Mouse (Mus musculus) hindbrain, embryonic 14.5 days (tissue): ENCODE data around the gene Zfp13. TPM values are rescaled to one million over a fixed set of nuclear protein-coding genes. Genes with fewer than 3 reads are reported as not detected.

Experiments
- ATAC-seq: fragments of 200-750 bp; cut with Nextera tagmentation; 2 replicates; pipeline ENCODE4 v1.8.0; 2017; ENCODE audit warnings: moderate number of reproducible peaks, mild to moderate bottlenecking, moderate TSS enrichment, moderate library complexity; ENCODE audit not compliant: low FRiP score
- DNase-seq: peaks from one replicate; pipeline ENCODE4 v3.0.0-alpha.2; 2015; ENCODE audit warnings: low spot score
- H3K27ac ChIP-seq: fragments of 300-500 bp; sonication (generic); 2 replicates; pipeline ENCODE4 v1.5.1; 2014; ENCODE audit warnings: mild to moderate bottlenecking, moderate library complexity
- H3K27me3 ChIP-seq: fragments of 300-500 bp; sonication (generic); 2 replicates; pipeline ENCODE4 v1.6.1; 2014; ENCODE audit warnings: mild to moderate bottlenecking, low read length, mixed read lengths; ENCODE audit not compliant: control insufficient read depth, insufficient read depth
- H3K36me3 ChIP-seq: fragments of 300-500 bp; sonication (generic); replicated peaks from 2 replicates; pipeline ENCODE4 v1.6.1; 2014; ENCODE audit not compliant: control insufficient read depth, insufficient read depth
- H3K4me1 ChIP-seq: fragments of 300-500 bp; sonication (generic); replicated peaks from 2 replicates; pipeline ENCODE4 v1.6.1; 2014; ENCODE audit warnings: antibody characterized with exemption, low read length, mixed read lengths; ENCODE audit not compliant: control insufficient read depth, insufficient read depth
- H3K4me2 ChIP-seq: fragments of 300-500 bp; sonication (generic); replicated peaks from 2 replicates; pipeline ENCODE4 v1.6.1; 2014; ENCODE audit warnings: mild to moderate bottlenecking, moderate library complexity
- H3K4me3 ChIP-seq: fragments of 300-500 bp; sonication (generic); replicated peaks from 2 replicates; pipeline ENCODE4 v1.5.1; 2014; ENCODE audit warnings: mild to moderate bottlenecking, low read length
- H3K9ac ChIP-seq: fragments of 300-500 bp; sonication (generic); 2 replicates; pipeline ENCODE4 v1.6.1; 2014
- H3K9me3 ChIP-seq: fragments of 300-500 bp; sonication (generic); 2 replicates; pipeline ENCODE4 v1.6.1; 2016; ENCODE audit warnings: low read length; ENCODE audit not compliant: control insufficient read depth
- WGBS: fragments of 180-500 bp; shearing (Covaris S2); extraction: QIAGEN DNeasy Blood & Tissue Kit; methylation state at CpG from one replicate; pipeline ENCODE4 v1.1.7; 2014; 5-methylcytosine and 5-hydroxymethylcytosine counted together
- polyA plus RNA-seq: library from polyadenylated mRNA; unstranded; fragments of >200 nt; fragmentation: Nextera tagmentation; extraction: Ambion mirVana; gene quantifications from 2 replicates; pipeline ENCODE4 v1.2.1, GENCODE M21; 2014

Gene Zfp13
- polyA plus RNA-seq, 1 experiment from 2014 or later, result 20.3 TPM

DNA sequence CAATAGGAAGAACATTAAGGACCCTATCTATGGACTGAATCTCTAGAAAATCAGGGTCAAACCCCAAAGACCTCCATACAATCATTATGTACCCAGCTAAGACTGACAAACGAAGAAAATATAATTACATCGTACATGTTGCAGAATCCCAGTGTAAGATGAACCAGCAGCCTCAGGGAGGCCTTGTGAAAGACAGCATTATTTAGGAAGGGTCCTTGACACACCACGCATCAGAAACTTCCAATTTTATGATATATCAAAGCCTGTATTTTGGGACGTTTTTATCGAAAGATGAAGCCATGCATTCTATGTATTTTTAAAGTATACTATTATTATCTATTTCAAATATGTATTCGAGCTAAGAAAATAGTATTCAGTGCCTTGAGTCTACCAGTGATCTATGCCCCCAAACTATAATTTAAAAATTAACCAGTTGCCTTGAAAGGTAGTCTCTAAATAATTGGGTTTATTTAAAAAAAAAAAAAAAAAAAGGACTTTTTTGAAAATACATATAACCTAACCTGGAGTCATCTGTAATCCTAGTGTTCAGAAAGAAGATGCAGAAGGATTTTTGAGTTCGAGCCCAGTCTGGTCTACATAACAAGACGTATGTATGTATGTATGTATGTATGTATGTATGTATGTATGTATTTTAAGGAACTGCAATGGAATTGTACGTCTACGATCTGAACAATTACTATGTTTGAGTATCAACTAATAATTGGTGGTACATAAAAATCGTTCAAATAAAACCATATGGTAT lies 51.4 kb downstream of the Zfp13 start:
- no peak for DNase-seq
- WGBS, result 54% methylated on average over 11 of the region's 11 CpGs
- Histone ChIP-seq H3K4me3 (peak overlapping the region; percentile 60), H3K9me3 (no peaks in the 10 kb centered on the region), H3K36me3 (no peaks in the 10 kb centered on the region), H3K27ac (no peak overlapping the region), H3K4me2 (peak overlapping the region; percentile 78), H3K9ac (no peak overlapping the region), H3K27me3 (no peaks in the 10 kb centered on the region; the same call in 1 of the 2 replicates), H3K4me1 (peaks cover 5% of the 10 kb centered on the region; the same call in 1 of the 2 replicates)
- no peak for ATAC-seq

DNA sequence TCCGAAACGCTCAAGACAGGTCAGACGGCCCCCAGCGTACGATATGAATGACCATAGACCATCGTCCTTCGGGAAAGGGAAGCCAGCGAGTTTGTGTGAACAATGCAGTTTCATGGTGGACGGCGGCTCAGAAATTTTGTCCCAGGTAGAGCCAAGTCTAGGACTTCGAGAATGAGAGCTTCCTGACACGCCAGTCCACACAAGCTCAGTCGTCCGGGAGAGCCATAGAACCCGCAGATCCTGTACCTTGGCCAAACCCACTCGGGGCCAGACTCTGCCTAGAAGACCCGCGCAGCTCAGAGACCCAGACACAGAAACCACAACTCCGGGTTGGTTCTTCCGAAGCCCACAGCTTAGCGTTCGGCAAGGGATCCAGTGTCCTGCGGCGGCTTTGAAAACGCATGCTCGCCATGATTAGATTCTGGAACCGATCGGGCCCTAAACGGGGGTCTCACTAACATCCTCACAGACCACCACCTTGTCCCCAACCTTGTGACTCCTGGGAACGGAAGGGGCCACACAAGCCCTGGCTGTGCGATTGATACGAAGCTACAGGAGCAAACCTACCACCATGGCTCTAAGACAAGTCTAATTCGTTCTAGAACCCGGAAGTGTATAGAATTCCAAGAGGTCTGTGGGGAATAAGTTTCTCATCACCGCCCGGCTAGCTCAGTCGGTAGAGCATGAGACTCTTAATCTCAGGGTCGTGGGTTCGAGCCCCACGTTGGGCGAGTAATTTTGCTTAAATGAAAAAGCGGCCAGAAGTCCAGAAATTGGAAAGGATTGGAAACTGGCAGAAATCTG lies 52.4 kb downstream of the Zfp13 start:
- Histone ChIP-seq H3K4me2 (peak overlapping the region; percentile 56), H3K9me3 (no peaks in the 10 kb centered on the region), H3K4me1 (peaks cover 5% of the 10 kb centered on the region; the same call in 1 of the 2 replicates), H3K9ac (peak overlapping the region; percentile 68), H3K27me3 (peaks cover under 1% of the 10 kb centered on the region; the same call in 1 of the 2 replicates), H3K36me3 (no peaks in the 10 kb centered on the region), H3K27ac (0 out of 2 replicates have a peak overlapping the region, but pooled peaks have one; percentile 58), H3K4me3 (peak overlapping the region; percentile 60)
- WGBS, result under 1% methylated on average over 42 of the region's 42 CpGs
- DNase-seq (peak; percentile 96), ATAC-seq (peak; percentile 31)

DNA sequence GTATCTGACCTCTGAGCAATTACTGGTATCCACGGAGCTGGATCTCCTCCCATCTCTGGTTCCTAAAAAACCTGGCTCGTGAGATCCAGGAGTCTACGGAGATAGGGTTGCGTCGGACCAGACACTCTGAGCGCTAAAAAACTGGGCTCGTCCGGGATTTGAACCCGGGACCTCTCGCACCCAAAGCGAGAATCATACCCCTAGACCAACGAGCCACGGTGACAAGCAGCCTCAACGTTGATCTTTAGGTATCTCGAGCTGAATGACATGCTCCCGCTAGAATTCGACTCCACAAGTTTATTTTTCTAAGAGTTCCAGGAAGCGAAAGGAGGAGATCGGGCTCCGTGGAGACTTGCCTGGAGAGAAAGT lies 53.0 kb downstream of the Zfp13 start:
- H3K9me3 ChIP-seq, result no peaks in the 10 kb centered on the region
- H3K4me3 ChIP-seq, result peak overlapping the region; percentile 60
- WGBS, result under 1% methylated on average over 20 of the region's 20 CpGs
- H3K27me3 ChIP-seq, result peaks cover 7% of the 10 kb centered on the region
- peak; percentile 94 for DNase-seq
- peaks cover 3% of the 10 kb centered on the region; the same call in 1 of the 2 replicates for H3K4me1 ChIP-seq
- ATAC-seq, result peak; percentile 41; the same call in 1 of the 2 replicates
- H3K9ac ChIP-seq, result peak overlapping the region; percentile 68
- H3K4me2 ChIP-seq, result peak overlapping the region; percentile 56
- no peak overlapping the region for H3K27ac ChIP-seq
- H3K36me3 ChIP-seq, result no peaks in the 10 kb centered on the region

DNA sequence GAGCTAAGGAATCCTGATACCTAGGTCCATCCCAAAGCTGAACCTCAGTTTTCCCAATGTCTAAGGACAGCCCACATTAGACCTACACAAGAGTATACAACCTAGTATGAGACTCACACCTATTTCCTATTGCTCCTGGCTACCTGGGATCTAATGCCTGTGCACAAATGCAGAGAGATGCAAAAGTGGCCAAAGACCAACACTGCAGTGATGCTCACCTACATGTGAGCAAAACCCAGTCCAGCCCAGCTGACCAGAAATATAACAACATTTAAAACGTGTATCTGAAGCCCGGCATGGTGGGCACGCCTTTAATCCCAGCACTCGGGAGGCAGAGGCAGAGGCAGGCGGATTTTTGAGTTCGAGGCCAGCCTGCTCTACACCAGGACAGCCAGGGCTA lies 53.4 kb downstream of the Zfp13 start:
- peaks cover 11% of the 10 kb centered on the region for H3K27me3 ChIP-seq
- 11% methylated on average over 6 of the region's 6 CpGs for WGBS
- peak overlapping the region; percentile 56; the same call in 1 of the 2 replicates for H3K4me2 ChIP-seq
- no peak overlapping the region for H3K4me3 ChIP-seq
- H3K4me1 ChIP-seq, result no peaks in the 10 kb centered on the region
- ATAC-seq (no peak), DNase-seq (no peak)
- H3K27ac ChIP-seq, result no peak overlapping the region
- no peaks in the 10 kb centered on the region for H3K9me3 ChIP-seq
- H3K9ac ChIP-seq, result no peak overlapping the region
- H3K36me3 ChIP-seq, result no peaks in the 10 kb centered on the region

DNA sequence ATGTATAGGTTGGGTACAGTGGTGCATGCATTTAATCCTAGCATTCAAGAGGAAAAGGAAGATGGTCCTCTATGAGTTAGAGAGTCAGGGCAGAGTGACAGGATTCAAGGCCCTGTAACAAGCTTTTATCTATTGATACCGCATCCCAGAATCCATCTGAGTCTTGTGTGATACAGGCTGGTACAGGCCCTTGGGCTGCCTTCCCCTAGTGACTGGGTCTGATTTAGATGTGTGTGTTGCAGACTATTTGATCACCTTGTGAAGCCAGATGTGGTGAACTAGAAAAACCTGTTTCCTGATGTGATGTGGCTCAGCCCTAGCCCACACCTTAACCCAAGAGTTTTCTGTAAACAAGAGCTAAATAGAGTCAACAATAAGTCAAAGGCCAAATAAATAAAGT lies 54.5 kb downstream of the Zfp13 start:
- Histone ChIP-seq H3K9ac (no peak overlapping the region), H3K4me3 (no peak overlapping the region), H3K9me3 (no peaks in the 10 kb centered on the region), H3K36me3 (no peaks in the 10 kb centered on the region), H3K4me2 (no peak overlapping the region), H3K27ac (no peak overlapping the region), H3K27me3 (peaks cover 20% of the 10 kb centered on the region), H3K4me1 (no peaks in the 10 kb centered on the region)
- DNase-seq (no peak), ATAC-seq (no peak)
- 93% methylated on average over 1 of the region's 1 CpGs for WGBS

DNA sequence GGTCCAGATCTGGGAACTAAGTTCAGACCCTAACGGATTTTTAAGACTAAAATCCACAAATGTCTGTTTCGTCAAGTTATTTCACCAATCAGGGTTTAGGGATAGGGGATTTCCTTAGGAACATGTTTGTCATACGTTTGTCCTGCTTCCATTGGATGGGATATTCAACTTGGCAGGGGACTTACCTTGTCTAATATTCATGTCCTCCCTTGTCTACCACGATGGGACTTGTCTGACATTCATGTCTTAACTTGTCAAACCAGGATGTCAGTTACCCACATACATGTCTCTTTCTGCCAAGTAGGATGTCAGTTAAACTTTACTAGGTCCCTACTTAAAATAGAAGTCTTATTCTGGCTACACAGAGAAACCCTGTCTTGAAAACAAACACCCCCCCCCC lies 55.3 kb downstream of the Zfp13 start:
- DNase-seq, result no peak
- Histone ChIP-seq H3K9ac (no peak overlapping the region), H3K4me2 (no peak overlapping the region), H3K36me3 (no peaks in the 10 kb centered on the region), H3K9me3 (no peaks in the 10 kb centered on the region), H3K4me1 (no peaks in the 10 kb centered on the region), H3K27ac (no peak overlapping the region), H3K27me3 (peaks cover 28% of the 10 kb centered on the region), H3K4me3 (no peak overlapping the region)
- no peak for ATAC-seq
- 77% methylated on average over 4 of the region's 4 CpGs for WGBS

DNA sequence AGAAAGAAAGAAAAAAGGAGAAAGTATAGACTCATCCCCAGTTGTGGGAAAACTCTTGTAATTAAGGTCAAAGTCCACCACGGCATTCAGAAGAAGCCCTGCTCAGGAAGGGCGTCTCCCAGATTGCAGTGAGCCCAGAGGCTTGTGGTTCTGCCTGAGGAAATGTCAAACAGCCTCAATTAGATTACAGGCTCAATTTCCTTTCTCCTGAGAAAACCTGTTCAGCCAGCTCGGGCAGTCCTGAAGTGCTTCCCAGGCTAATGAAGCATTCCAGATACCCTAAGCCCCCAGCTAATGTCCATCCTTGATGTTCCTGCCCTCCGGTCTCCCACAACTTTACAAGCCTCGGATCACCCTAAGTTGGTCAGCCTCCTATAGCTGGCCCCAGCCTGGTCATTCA lies 56.0 kb downstream of the Zfp13 start:
- DNase-seq, result no peak
- H3K4me1 ChIP-seq, result 0 out of 2 replicates have a peak, but pooled peaks cover 3% of the 10 kb centered on the region
- no peak overlapping the region for H3K4me3 ChIP-seq
- H3K9ac ChIP-seq, result no peak overlapping the region
- H3K27me3 ChIP-seq, result peaks cover 34% of the 10 kb centered on the region
- H3K27ac ChIP-seq, result no peak overlapping the region
- WGBS, result 67% methylated on average over 5 of the region's 5 CpGs
- H3K36me3 ChIP-seq, result no peaks in the 10 kb centered on the region
- ATAC-seq, result no peak
- H3K4me2 ChIP-seq, result no peak overlapping the region
- no peaks in the 10 kb centered on the region for H3K9me3 ChIP-seq

DNA sequence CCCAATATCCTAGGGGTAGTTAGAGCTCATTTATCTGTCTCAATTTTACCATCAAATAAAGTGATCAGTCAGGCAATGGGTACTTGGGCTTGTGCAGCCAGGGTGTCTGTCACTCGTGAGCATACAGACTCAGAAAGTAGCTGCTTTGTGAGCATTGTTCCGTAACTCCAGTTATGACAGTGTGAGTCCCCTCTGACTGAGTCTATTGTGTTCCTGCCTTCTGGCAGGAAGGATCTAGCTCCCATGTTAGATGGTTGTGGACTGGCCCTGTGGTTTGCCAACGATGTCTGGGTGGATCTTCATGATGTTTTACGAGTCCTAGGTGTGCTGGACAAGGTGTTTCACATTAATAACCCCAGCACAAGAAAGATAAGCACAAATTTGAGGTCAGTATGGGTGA lies 56.5 kb downstream of the Zfp13 start:
- DNase-seq, result no peak

More for the DNA sequence above, 56.5 kb downstream of the Zfp13 start:
- peak overlapping the region; percentile 32; the same call in 1 of the 2 replicates for H3K4me2 ChIP-seq
- H3K9ac ChIP-seq, result no peak overlapping the region
- WGBS, result 57% methylated on average over 4 of the region's 4 CpGs
- H3K4me3 ChIP-seq, result no peak overlapping the region
- H3K27me3 ChIP-seq, result peaks cover 39% of the 10 kb centered on the region
- no peak for ATAC-seq
- no peaks in the 10 kb centered on the region for H3K9me3 ChIP-seq
- H3K36me3 ChIP-seq, result no peaks in the 10 kb centered on the region
- H3K4me1 ChIP-seq, result peaks cover 6% of the 10 kb centered on the region; the same call in 1 of the 2 replicates
- no peak overlapping the region for H3K27ac ChIP-seq
